Mouse (Mus musculus) liver, embryonic 14.5 days (tissue): Measurements from ENCODE around the gene Nprl2. TPM values are rescaled to one million over a fixed set of nuclear protein-coding genes. Genes with fewer than 3 reads are reported as not detected.
A peak's percentile ranks its signal among the peaks of the same experiment; 100 is the strongest.

Experiments
- ATAC-seq: fragments of 200-750 bp; cut with Nextera tagmentation; 2 replicates; pipeline ENCODE4 v1.8.0; 2017; ENCODE audit warnings: moderate number of reproducible peaks, mild to moderate bottlenecking, moderate library complexity; ENCODE audit not compliant: insufficient read depth
- DNase-seq, 3 experiments: peaks; one replicate each; pipeline ENCODE4 v3.0.0-alpha.2; 2012 to 2013; ENCODE audit warnings: low read depth in 3 of 3, low spot score in 3 of 3
- H3K27ac ChIP-seq: fragments of 300-500 bp; sonication (generic); 2 replicates; pipeline ENCODE4 v1.5.1; 2014; ENCODE audit warnings: moderate library complexity, mild to moderate bottlenecking, control low read depth, inconsistent platforms
- H3K27me3 ChIP-seq: fragments of 300-500 bp; sonication (generic); 2 replicates; pipeline ENCODE4 v1.6.1; 2014; ENCODE audit warnings: mild to moderate bottlenecking, low read length, moderate library complexity; ENCODE audit not compliant: control insufficient read depth, insufficient read depth
- H3K36me3 ChIP-seq: fragments of 300-500 bp; sonication (generic); replicated peaks from 2 replicates; pipeline ENCODE4 v1.6.1; 2014; ENCODE audit warnings: low read depth; ENCODE audit not compliant: control insufficient read depth, insufficient read depth
- H3K4me1 ChIP-seq, 2 experiments: fragments of 200-500 bp in 1 of 2; fragments of 300-500 bp in 1 of 2; sonication (generic) in 1 of 2; replicated peaks; 2 replicates each; pipeline ENCODE4 v1.6.1; 2012 to 2014; ENCODE audit warnings: antibody characterized with exemption in 1 of 2, inconsistent platforms in 1 of 2, low read length in 1 of 2; ENCODE audit not compliant: control insufficient read depth in 2 of 2, insufficient read depth in 2 of 2
- H3K4me2 ChIP-seq: fragments of 300-500 bp; sonication (generic); 2 replicates; pipeline ENCODE4 v1.6.1; 2014; ENCODE audit warnings: low read depth, mild to moderate bottlenecking, control low read depth, moderate library complexity
- H3K4me3 ChIP-seq, 2 experiments: fragments of 200-500 bp in 1 of 2; fragments of 300-500 bp in 1 of 2; sonication (generic) in 1 of 2; 2 replicates each; pipeline ENCODE4 v1.5.1; 2012 to 2014; ENCODE audit warnings: low read depth in 2 of 2, low read length in 2 of 2, mild to moderate bottlenecking in 2 of 2, control low read depth in 1 of 2, inconsistent platforms in 1 of 2, moderate library complexity in 1 of 2; ENCODE audit not compliant: insufficient read depth in 1 of 2
- H3K9ac ChIP-seq: fragments of 300-500 bp; sonication (generic); replicated peaks from 2 replicates; pipeline ENCODE4 v1.6.1; 2014; ENCODE audit warnings: mild to moderate bottlenecking, control low read depth, moderate library complexity
- H3K9me3 ChIP-seq: fragments of 300-500 bp; sonication (generic); 2 replicates; pipeline ENCODE4 v1.6.1; 2016; ENCODE audit warnings: low read length, mixed read lengths; ENCODE audit not compliant: control insufficient read depth
- CTCF ChIP-seq: IDR thresholded peaks from 2 replicates; pipeline ENCODE4 v1.5.1; 2016; ENCODE audit warnings: antibody characterized with exemption, low read depth, control low read depth
- EP300 ChIP-seq: IDR thresholded peaks from 2 replicates; pipeline ENCODE4 v1.6.1; 2016; ENCODE audit warnings: antibody characterized with exemption, low read depth
- WGBS: fragments of 180-500 bp; shearing (Covaris S2); extraction: QIAGEN DNeasy Blood & Tissue Kit; methylation state at CpG from one replicate; pipeline ENCODE4 v1.1.7; 2014; ENCODE audit not compliant: insufficient replicate concordance; 5-methylcytosine and 5-hydroxymethylcytosine counted together
- polyA plus RNA-seq, 2 experiments: library from polyadenylated mRNA; depleted of rRNA in 1 of 2; stranded (reverse) in 1 of 2; unstranded in 1 of 2; fragments of >200 nt; fragmentation: Nextera tagmentation in 1 of 2; extraction: Ambion mirVana in 1 of 2; gene quantifications; 2 replicates each; pipeline versions ENCODE4 v1.2.1 to v1.2.3; 2012 to 2014

Nprl2 gene
- polyA plus RNA-seq, 2 experiments = 9.2 to 10.5 TPM

DNA sequence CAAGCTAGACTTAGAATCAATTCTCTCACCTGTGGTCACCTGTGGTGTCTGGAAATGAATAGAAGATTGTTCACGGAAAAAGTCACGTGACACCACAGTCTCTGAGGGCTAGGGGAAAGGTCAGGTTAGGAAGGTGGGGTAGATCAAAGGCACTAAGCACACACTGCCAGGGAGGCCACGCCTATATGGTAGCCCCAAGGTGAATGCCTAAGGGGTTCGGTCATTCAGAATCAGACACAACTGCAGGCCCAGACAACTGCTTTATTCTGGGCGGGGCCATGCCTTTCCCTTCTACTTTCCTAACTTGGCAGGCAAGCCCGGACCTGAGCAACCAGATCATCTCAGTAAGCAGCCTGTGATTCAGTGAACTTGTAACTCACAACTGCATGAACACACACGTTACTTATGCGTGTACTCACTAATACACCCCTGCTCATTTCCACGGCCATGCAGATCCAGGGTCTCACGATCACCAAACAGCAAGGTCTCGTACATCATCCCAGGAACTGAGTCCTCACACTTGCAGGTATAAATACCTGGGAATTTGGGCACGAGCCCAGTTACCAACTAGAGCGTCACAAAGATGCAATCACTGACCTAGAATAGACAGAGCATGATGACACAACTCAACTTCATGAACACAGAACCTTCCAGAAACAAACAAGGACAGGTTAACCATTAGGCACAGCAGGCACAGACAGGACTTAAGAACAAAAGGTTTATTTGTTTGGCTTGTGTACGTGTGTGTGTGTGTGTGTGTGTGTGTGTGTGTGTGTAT lies 33.7 kb downstream of the Nprl2 start:
- no peak overlapping the region for H3K4me2 ChIP-seq
- H3K36me3 ChIP-seq = peaks cover 12% of the 10 kb centered on the region
- DNase-seq = no peak
- no peak overlapping the region for H3K4me3 ChIP-seq
- peak overlapping the region; percentile 53 for H3K27ac ChIP-seq
- no peaks in the 10 kb centered on the region for H3K27me3 ChIP-seq
- WGBS = 79% methylated on average over 14 of the region's 14 CpGs
- no peaks in the 10 kb centered on the region for H3K9me3 ChIP-seq
- H3K4me1 ChIP-seq = peaks cover 39 to 48% of the 10 kb centered on the region in 2 experiments
- TF ChIP-seq CTCF = no peak
- TF ChIP-seq EP300 = no peak
- no peak overlapping the region for H3K9ac ChIP-seq
- no peak for ATAC-seq

DNA sequence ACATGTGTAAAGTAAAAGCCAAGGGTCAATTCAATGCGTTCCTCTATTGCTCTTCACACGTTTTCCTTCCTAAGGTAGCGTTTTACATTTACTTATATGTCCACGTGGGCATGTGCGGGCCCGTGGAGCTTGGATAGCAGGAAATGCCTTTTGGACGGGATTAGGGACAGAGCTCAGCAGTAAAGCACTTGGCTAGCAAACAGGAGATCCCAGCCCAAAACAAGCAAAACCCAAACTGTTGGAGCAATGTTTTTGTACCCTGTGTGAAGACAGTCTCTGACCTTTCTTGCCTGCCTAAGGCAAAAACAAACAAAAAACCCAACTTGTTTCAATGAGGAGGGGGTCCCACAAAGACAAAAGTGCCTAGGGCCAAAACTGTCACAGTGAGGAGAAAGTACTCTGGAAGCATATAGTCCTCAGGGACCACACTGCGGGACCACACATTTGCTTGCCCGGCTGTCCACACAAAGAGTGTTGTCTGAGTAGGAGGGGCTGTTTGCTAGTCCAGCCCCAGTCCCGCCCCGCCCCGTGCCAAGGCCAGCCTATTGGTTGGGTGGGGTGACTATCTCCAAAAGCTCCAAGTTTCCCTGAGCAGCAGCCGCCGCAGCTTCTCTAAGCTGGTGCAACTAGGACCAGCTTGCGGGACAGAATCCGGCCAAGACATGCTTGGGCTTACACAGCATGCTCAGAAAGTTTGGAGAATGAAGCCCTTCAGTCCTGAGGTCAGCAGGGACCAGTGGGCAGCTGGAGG lies 34.5 kb downstream of the Nprl2 start, which contains the start of gene Hyal1:
Hyal1 (plus strand) TSS at position 571 of the 751 bp plus-strand sequence.
- no peaks in the 10 kb centered on the region for H3K9me3 ChIP-seq
- 28% methylated on average over 16 of the region's 16 CpGs for WGBS
- DNase-seq (peak; percentile 72 to 81 (median 78)), ATAC-seq (peak; percentile 66)
- H3K27me3 ChIP-seq = no peaks in the 10 kb centered on the region
- peak within 1 kb of the TSS; percentile 53 to 58 for H3K4me3 ChIP-seq
- H3K4me2 ChIP-seq = peak within 1 kb of the TSS; percentile 77
- H3K9ac ChIP-seq = peak within 1 kb of the TSS; percentile 48
- peaks cover 31 to 43% of the 10 kb centered on the region in 2 experiments for H3K4me1 ChIP-seq
- H3K27ac ChIP-seq = peak within 1 kb of the TSS; percentile 53
- TF ChIP-seq EP300 (no peak), CTCF (no peak)
- peaks cover 10% of the 10 kb centered on the region; the same call in 1 of the 2 replicates for H3K36me3 ChIP-seq

DNA sequence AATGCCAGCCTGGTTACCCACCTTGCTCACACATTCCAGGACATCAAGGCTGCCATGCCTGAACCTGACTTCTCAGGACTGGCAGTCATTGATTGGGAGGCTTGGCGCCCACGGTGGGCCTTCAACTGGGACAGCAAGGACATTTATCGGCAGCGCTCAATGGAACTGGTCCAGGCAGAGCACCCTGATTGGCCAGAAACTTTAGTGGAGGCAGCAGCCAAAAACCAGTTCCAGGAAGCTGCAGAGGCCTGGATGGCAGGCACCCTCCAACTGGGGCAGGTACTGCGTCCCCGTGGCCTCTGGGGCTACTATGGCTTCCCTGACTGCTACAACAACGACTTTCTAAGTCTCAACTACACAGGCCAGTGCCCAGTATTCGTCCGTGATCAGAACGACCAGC lies 35.8 kb downstream of the Nprl2 start:
- TF ChIP-seq CTCF = no peak
- no peak for TF ChIP-seq EP300
- Histone ChIP-seq H3K27me3 (no peaks in the 10 kb centered on the region), H3K9ac (no peak overlapping the region), H3K4me2 (peak overlapping the region; percentile 77; the same call in 1 of the 2 replicates), H3K36me3 (peaks cover 3% of the 10 kb centered on the region; the same call in 1 of the 2 replicates), H3K4me3 (no peak overlapping the region), H3K4me1 (peaks cover 26 to 42% of the 10 kb centered on the region in 2 experiments), H3K9me3 (no peaks in the 10 kb centered on the region), H3K27ac (no peak overlapping the region)
- no peak for DNase-seq
- WGBS = 89% methylated on average over 10 of the region's 10 CpGs
- no peak for ATAC-seq

DNA sequence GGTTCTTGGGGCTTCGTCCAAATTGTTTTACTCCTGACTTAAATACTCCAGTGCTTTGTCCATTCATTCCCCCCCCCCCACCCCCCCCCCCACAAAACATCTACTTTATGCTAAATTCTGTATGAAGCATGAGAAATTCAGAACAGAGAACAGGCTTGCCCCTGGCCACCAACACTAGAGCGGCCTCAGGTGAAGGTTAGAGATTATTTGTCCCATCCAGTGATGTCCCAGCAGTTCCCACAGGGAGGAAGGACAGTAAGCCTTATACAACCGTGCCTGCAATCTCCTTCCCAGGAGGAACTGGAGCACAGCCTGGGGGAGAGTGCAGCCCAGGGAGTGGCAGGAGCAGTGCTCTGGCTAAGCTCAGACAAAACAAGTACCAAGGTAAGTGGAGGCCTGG lies 36.6 kb downstream of the Nprl2 start, which contains the start of gene Naa80:
Naa80 (plus strand) TSS at position 301 of the 400 bp plus-strand sequence.
- TF ChIP-seq CTCF (no peak), EP300 (no peak)
- Histone ChIP-seq H3K9ac (no peak within 1 kb of the TSS), H3K4me2 (peak within 1 kb of the TSS; percentile 77; the same call in 1 of the 2 replicates), H3K27ac (peak within 1 kb of the TSS; percentile 96), H3K36me3 (no peaks in the 10 kb centered on the region; the same call in 1 of the 2 replicates), H3K4me1 (peaks cover 26 to 39% of the 10 kb centered on the region in 2 experiments), H3K27me3 (no peaks in the 10 kb centered on the region), H3K9me3 (no peaks in the 10 kb centered on the region), H3K4me3 (no peak within 1 kb of the TSS)
- DNase-seq (no peak), ATAC-seq (no peak)
- 75% methylated on average over 3 of the region's 3 CpGs for WGBS
